Mouse (Mus musculus): ENCODE data around the gene Sgsm2.

The Sgsm2 gene

GRCm38 (mm10) chr11:74896901-74897677, at the start of gene Sgsm2:
TSS of gene Sgsm2 (minus strand) at chr11:74897060.
- DNase-seq = peak; percentile 69

- DNase-seq = no peak
These were observed 49.5 kb upstream of the Sgsm2 start for GRCm38 (mm10) chr11:74946348-74946747.

GRCm38 (mm10) chr11:74930391-74930790, 33.5 kb upstream of the Sgsm2 start:
- DNase-seq = no peak

GRCm38 (mm10) chr11:74929111-74929510, 32.3 kb upstream of the Sgsm2 start:
- peak; percentile 42 for DNase-seq

GRCm38 (mm10) chr11:74927236-74927725, 30.4 kb upstream of the Sgsm2 start:
- no peak for DNase-seq

- DNase-seq = peak; percentile 78
These were observed 29.6 kb upstream of the Sgsm2 start for GRCm38 (mm10) chr11:74926388-74927005.

- DNase-seq = peak; percentile 92
These were observed 28.9 kb upstream of the Sgsm2 start, which contains the start of the genes Smg6 and Srr for GRCm38 (mm10) chr11:74925577-74926387. TSS of gene Smg6 (plus strand) at chr11:74925823. TSS of gene Srr (minus strand) at chr11:74925948.

GRCm38 (mm10) chr11:74924149-74924548, 27.3 kb upstream of the Sgsm2 start:
- peak; percentile 78 for DNase-seq

- no peak for DNase-seq
These were observed 22.4 kb upstream of the Sgsm2 start for GRCm38 (mm10) chr11:74919249-74919648.

- no peak for DNase-seq
These were observed 15.6 kb upstream of the Sgsm2 start for GRCm38 (mm10) chr11:74912492-74912891.

- DNase-seq = no peak
These were observed 13.1 kb upstream of the Sgsm2 start for GRCm38 (mm10) chr11:74909978-74910377.

GRCm38 (mm10) chr11:74908618-74909399, 11.9 kb upstream of the Sgsm2 start:
- DNase-seq = peak; percentile 45

- DNase-seq = no peak
These were observed 11.0 kb upstream of the Sgsm2 start for GRCm38 (mm10) chr11:74907850-74908249.

- DNase-seq = no peak
These were observed 5.6 kb upstream of the Sgsm2 start for GRCm38 (mm10) chr11:74902416-74902815.

GRCm38 (mm10) chr11:74901555-74901954, 4.7 kb upstream of the Sgsm2 start:
- DNase-seq = no peak

- DNase-seq = no peak
These were observed 1.6 kb upstream of the Sgsm2 start for GRCm38 (mm10) chr11:74898517-74898827.

GRCm38 (mm10) chr11:74897678-74898516, 1.0 kb upstream of the Sgsm2 start, which contains the start of gene Tsr1:
TSS of gene Tsr1 (plus strand) at chr11:74898071.
- DNase-seq = peak; percentile 90

GRCm38 (mm10) chr11:74895980-74896900, 620 bp downstream of the Sgsm2 start:
- DNase-seq = peak; percentile 70

GRCm38 (mm10) chr11:74894619-74895018, 2.2 kb downstream of the Sgsm2 start:
- DNase-seq = peak; percentile 16

- peak; percentile 71 for DNase-seq
These were observed 13.8 kb downstream of the Sgsm2 start for GRCm38 (mm10) chr11:74883098-74883497.
